Mouse (Mus musculus) gastrocnemius, postnatal 4 days (tissue): Measurements from ENCODE around the gene Gm18336. TPM values are rescaled to one million over a fixed set of nuclear protein-coding genes. Genes with fewer than 3 reads are reported as not detected.
"Not testable (repeated sequence)": the region's sequence is repeated elsewhere in the genome, so short reads cannot be mapped to it uniquely, and the experiment has no call there.

Experiments
- DNase-seq, 2 experiments: peaks; one replicate each; pipeline ENCODE4 v3.0.0; 2021 to 2022; ENCODE audit warnings: low spot score in 2 of 2, mixed read lengths in 2 of 2
- long read RNA-seq, 2 experiments: library from polyadenylated mRNA; stranded (forward); transcript quantifications; one replicate each; pipeline ENCODE4 v2.0.0; 2021
- total RNA-seq, 2 experiments: library from RNA; stranded (reverse); gene quantifications; 2 replicates each; pipeline ENCODE4 v1.2.3; 2021

Gene Gm18336
- total RNA-seq, result not detected
- long read RNA-seq, experiment 1, result 0 reads
- long read RNA-seq, experiment 2, result 0 reads

GRCm38 (mm10) chrX:73398636-73399035 lies at the start of gene Gm18336:
Gene Gm18336 (minus strand): TSS chrX:73398736.
- not testable (repeated sequence) for DNase-seq

GRCm38 (mm10) chrX:73441428-73441827 lies 42.9 kb upstream of the Gm18336 start:
- no peak for DNase-seq

- DNase-seq, result no peak
Observed at GRCm38 (mm10) chrX:73435252-73435651, 36.7 kb upstream of the Gm18336 start, which contains the start of gene Trex2. Gene Trex2 (minus strand): TSS chrX:73435344.

- DNase-seq, result no peak
Observed at GRCm38 (mm10) chrX:73432850-73433249, 34.3 kb upstream of the Gm18336 start.

GRCm38 (mm10) chrX:73430036-73430435 lies 31.5 kb upstream of the Gm18336 start:
- no peak for DNase-seq

GRCm38 (mm10) chrX:73412767-73413166 lies 14.2 kb upstream of the Gm18336 start:
- DNase-seq, result no peak

GRCm38 (mm10) chrX:73410880-73411517 lies 12.5 kb upstream of the Gm18336 start, which contains the start of gene Zfp92:
Gene Zfp92 (plus strand): TSS chrX:73411096.
- DNase-seq, result no peak

- no peak for DNase-seq
Observed at GRCm38 (mm10) chrX:73401616-73402015, 3.1 kb upstream of the Gm18336 start.

GRCm38 (mm10) chrX:73400951-73401350 lies 2.4 kb upstream of the Gm18336 start:
- no peak for DNase-seq

GRCm38 (mm10) chrX:73396446-73396845 lies 2.1 kb downstream of the Gm18336 start:
- no peak for DNase-seq

GRCm38 (mm10) chrX:73391481-73391880 lies 7.1 kb downstream of the Gm18336 start:
- DNase-seq, result no peak

- DNase-seq, result no peak
Observed at GRCm38 (mm10) chrX:73384924-73385323, 13.6 kb downstream of the Gm18336 start.

- DNase-seq, result no peak
Observed at GRCm38 (mm10) chrX:73384419-73384818, 14.1 kb downstream of the Gm18336 start.

- DNase-seq, result no peak
Observed at GRCm38 (mm10) chrX:73363291-73363690, 35.2 kb downstream of the Gm18336 start.

- no peak for DNase-seq
Observed at GRCm38 (mm10) chrX:73356719-73357118, 41.8 kb downstream of the Gm18336 start.

GRCm38 (mm10) chrX:73356163-73356562 lies 42.4 kb downstream of the Gm18336 start:
- no peak for DNase-seq

Other genes starting within 250 kb of the Gm18336 start
- gene Xlr5b, start 249.9 kb downstream of the Gm18336 start, total RNA-seq, result not detected
- not detected for gene DXBay18, start 249.3 kb downstream of the Gm18336 start, total RNA-seq
- not detected for gene Spin2d, start 221.7 kb downstream of the Gm18336 start, total RNA-seq
- gene Xlr3b, start 206.5 kb downstream of the Gm18336 start, total RNA-seq, result 10 to 100 TPM in 1 of 2 experiments, under 1 TPM in 1; 0.93 to 11.6 TPM
- gene Xlr4b, start 184.4 kb downstream of the Gm18336 start, total RNA-seq, result under 1 TPM in 1 of 2 experiments, not detected in 1; 0.20 TPM
- gene F8a, start 170.4 kb downstream of the Gm18336 start, total RNA-seq, result 1 to 10 TPM; 6.8 to 7.2 TPM
- gene Xlr4c, start 155.6 kb downstream of the Gm18336 start, total RNA-seq, result under 1 TPM in 1 of 2 experiments, not detected in 1; 0.49 TPM
- not detected for gene Xlr3c, start 133.3 kb downstream of the Gm18336 start, total RNA-seq
- not detected for gene Xlr5a, start 105.8 kb downstream of the Gm18336 start, total RNA-seq
- not detected for gene Xlr5c, start 105.8 kb downstream of the Gm18336 start, total RNA-seq
- not detected for gene Gm45015, start 61.9 kb downstream of the Gm18336 start, total RNA-seq
- 10 to 100 TPM; 24.3 to 26.3 TPM for gene Zfp275, start 56.1 kb downstream of the Gm18336 start, total RNA-seq
- gene Zfp92, start 12.4 kb upstream of the Gm18336 start, total RNA-seq, result not detected
- not detected for gene Trex2, start 36.6 kb upstream of the Gm18336 start, total RNA-seq
- 10 to 100 TPM; 23.3 to 27.7 TPM for gene Haus7, start 60.3 kb upstream of the Gm18336 start, total RNA-seq
- 100 to 1,000 TPM; 487 to 574 TPM for gene Bgn, start 84.9 kb upstream of the Gm18336 start, total RNA-seq
- 1 to 10 TPM; 4.6 to 9.7 TPM for gene Atp2b3, start 104.3 kb upstream of the Gm18336 start, total RNA-seq
- under 1 TPM; 0.12 to 0.41 TPM for gene Dusp9, start 240.7 kb upstream of the Gm18336 start, total RNA-seq